Mouse (Mus musculus): ENCODE measurements at regions not wholly inside any gene's neighbourhood (a gene's known extent, or its start where the extent isn't known, plus 50 kb on each side); places are given as distances from the start of the nearest gene placed in this dataset.

- TF ChIP-seq CTCF (IDR thresholded peaks at IDR 0.05; ENCODE audit: control insufficient read depth, insufficient read depth, insufficient replicate concordance, low read depth, low read length) (no peak), POLR2A (IDR thresholded peaks at IDR 0.05; ENCODE audit: control insufficient read depth, low read depth, low read length) (no peak)
These were observed 364.0 kb downstream of the Cntnap4 start for GRCm38 (mm10) chr8:112933815-112934214.

Data from testis, adult 2 months (tissue).